Mouse (Mus musculus): ENCODE data around the gene Fbxw17. TPM values are rescaled to one million over a fixed set of nuclear protein-coding genes. Genes with fewer than 3 reads are reported as not detected.
"Not testable (repeated sequence)": the region's sequence is repeated elsewhere in the genome, so short reads cannot be mapped to it uniquely, and the experiment has no call there.

The Fbxw17 gene
- polyA plus RNA-seq (2014; fragmentation: Nextera tagmentation; extraction: Ambion mirVana): 23.4 and 30.4 TPM in 2 replicates

GRCm38 (mm10) chr13:50417389-50418183 is at the start of gene Fbxw17:
Gene Fbxw17 (plus strand): TSS chr13:50417864.
- no peaks in the 10 kb centered on the region for H3K9me3 ChIP-seq (ENCODE audit: control insufficient read depth, low read length)
- H3K9ac ChIP-seq (ENCODE audit: low read depth, low read length): peak within 1 kb of the TSS; percentile 79
- H3K36me3 ChIP-seq (ENCODE audit: control insufficient read depth, insufficient read depth, low read length): peaks cover 4% of the 10 kb centered on the region
- 0 out of 2 replicates have a peak, but pooled peaks cover 6% of the 10 kb centered on the region for H3K4me1 ChIP-seq (ENCODE audit: control insufficient read depth, insufficient read depth, low read length)
- peak within 1 kb of the TSS; percentile 91 for H3K4me3 ChIP-seq (ENCODE audit: low read length)
- peak; percentile 95 for ATAC-seq (ENCODE audit: low FRiP score, low TSS enrichment)
- WGBS: 11% methylated on average over 34 of the region's 35 CpGs
- peak within 1 kb of the TSS; percentile 70 for H3K4me2 ChIP-seq (replicated peaks; ENCODE audit: low read depth, low read length)
- no peaks in the 10 kb centered on the region for H3K27me3 ChIP-seq (ENCODE audit: control insufficient read depth, insufficient read depth, low read length)
- H3K27ac ChIP-seq (ENCODE audit: low read depth, low read length): peak within 1 kb of the TSS; percentile 55; the same call in 1 of the 2 replicates

GRCm38 (mm10) chr13:50372934-50373705 is 44.5 kb upstream of the Fbxw17 start:
- H3K4me2 ChIP-seq (replicated peaks; ENCODE audit: low read depth, low read length); H3K4me1 ChIP-seq (ENCODE audit: control insufficient read depth, insufficient read depth, low read length); ATAC-seq (ENCODE audit: low FRiP score, low TSS enrichment); H3K36me3 ChIP-seq (ENCODE audit: control insufficient read depth, insufficient read depth, low read length); H3K9ac ChIP-seq (ENCODE audit: low read depth, low read length); H3K9me3 ChIP-seq (ENCODE audit: control insufficient read depth, low read length); H3K27ac ChIP-seq (ENCODE audit: low read depth, low read length); H3K4me3 ChIP-seq (ENCODE audit: low read length); H3K27me3 ChIP-seq (ENCODE audit: control insufficient read depth, insufficient read depth, low read length): not testable (repeated sequence)
- 81% methylated on average over 5 of the region's 5 CpGs for WGBS

DNA sequence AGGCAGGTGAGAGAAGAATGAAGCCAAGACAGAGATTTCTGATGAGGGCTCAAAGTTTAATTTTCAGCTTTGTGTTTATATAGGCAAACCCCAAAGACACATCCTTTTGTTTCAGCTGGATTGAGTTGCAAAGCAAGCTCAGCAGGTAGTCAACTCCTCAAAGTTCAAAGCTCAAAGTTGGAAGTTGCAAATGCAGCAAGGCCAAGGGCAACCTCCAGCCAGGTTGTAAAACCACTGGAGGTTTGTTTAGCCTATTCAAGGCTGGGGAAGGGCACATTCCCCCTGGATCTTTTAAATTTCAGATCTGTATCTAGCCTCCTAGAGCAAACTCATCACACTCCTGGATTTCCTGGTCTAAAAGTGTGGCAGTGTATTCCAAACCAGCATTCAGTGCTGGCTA is 28.5 kb upstream of the Fbxw17 start:
- H3K27me3 ChIP-seq (ENCODE audit: control insufficient read depth, insufficient read depth, low read length); H3K9me3 ChIP-seq (ENCODE audit: control insufficient read depth, low read length); H3K27ac ChIP-seq (ENCODE audit: low read depth, low read length); H3K9ac ChIP-seq (ENCODE audit: low read depth, low read length); H3K4me1 ChIP-seq (ENCODE audit: control insufficient read depth, insufficient read depth, low read length); H3K36me3 ChIP-seq (ENCODE audit: control insufficient read depth, insufficient read depth, low read length); H3K4me3 ChIP-seq (ENCODE audit: low read length); H3K4me2 ChIP-seq (replicated peaks; ENCODE audit: low read depth, low read length); ATAC-seq (ENCODE audit: low FRiP score, low TSS enrichment): not testable (repeated sequence)

GRCm38 (mm10) chr13:50418421-50418820 is 757 bp downstream of the Fbxw17 start:
- ATAC-seq (ENCODE audit: low FRiP score, low TSS enrichment): peak; percentile 53; the same call in 1 of the 2 replicates
- no peaks in the 10 kb centered on the region for H3K9me3 ChIP-seq (ENCODE audit: control insufficient read depth, low read length)
- peak overlapping the region; percentile 70 for H3K4me2 ChIP-seq (replicated peaks; ENCODE audit: low read depth, low read length)
- H3K27ac ChIP-seq (ENCODE audit: low read depth, low read length): peak overlapping the region; percentile 55; the same call in 1 of the 2 replicates
- peaks cover 12% of the 10 kb centered on the region for H3K36me3 ChIP-seq (ENCODE audit: control insufficient read depth, insufficient read depth, low read length)
- peak overlapping the region; percentile 91 for H3K4me3 ChIP-seq (ENCODE audit: low read length)
- 0 out of 2 replicates have a peak, but pooled peaks cover 6% of the 10 kb centered on the region for H3K4me1 ChIP-seq (ENCODE audit: control insufficient read depth, insufficient read depth, low read length)
- peak overlapping the region; percentile 79; the same call in 1 of the 2 replicates for H3K9ac ChIP-seq (ENCODE audit: low read depth, low read length)
- 47% methylated on average over 3 of the region's 3 CpGs for whole genome bisulfite sequencing
- H3K27me3 ChIP-seq (ENCODE audit: control insufficient read depth, insufficient read depth, low read length): no peaks in the 10 kb centered on the region

DNA sequence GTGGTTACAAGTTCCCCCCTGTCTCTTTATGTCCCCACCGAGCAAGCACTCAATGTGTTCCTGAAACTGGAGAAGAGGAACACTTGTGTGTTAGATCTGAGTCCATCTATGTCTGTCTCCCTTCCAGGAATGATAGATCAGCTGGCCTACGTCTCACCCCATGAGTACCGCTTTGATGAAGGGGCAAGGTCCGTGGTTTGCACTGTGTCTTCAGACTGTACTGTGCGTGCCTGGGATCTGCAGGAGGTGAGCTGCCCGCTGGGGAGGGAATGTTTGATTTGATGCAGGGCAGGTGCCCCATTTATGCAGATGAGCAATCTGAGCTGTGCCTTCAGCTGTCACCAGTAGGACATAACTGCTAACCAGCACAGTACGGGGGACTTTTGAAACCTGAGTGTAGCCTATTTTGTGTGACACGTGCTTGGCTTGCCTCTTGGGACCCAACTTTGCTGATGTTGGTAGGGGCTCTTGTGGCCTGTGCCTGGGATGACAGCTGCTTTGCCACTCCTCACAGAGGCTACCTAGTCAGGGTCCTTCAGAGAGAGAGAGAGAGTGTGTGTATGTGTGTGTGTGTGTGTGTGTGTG is 6.1 kb downstream of the Fbxw17 start:
- H3K27ac ChIP-seq (ENCODE audit: low read depth, low read length): no peak overlapping the region
- 0 out of 2 replicates have a peak, but pooled peaks cover 1% of the 10 kb centered on the region for H3K4me1 ChIP-seq (ENCODE audit: control insufficient read depth, insufficient read depth, low read length)
- no peak overlapping the region for H3K9ac ChIP-seq (ENCODE audit: low read depth, low read length)
- 63% methylated on average over 8 of the region's 8 CpGs for WGBS
- H3K36me3 ChIP-seq (ENCODE audit: control insufficient read depth, insufficient read depth, low read length): peaks cover 52% of the 10 kb centered on the region
- no peak overlapping the region for H3K4me3 ChIP-seq (ENCODE audit: low read length)
- ATAC-seq (ENCODE audit: low FRiP score, low TSS enrichment): 0 out of 2 replicates have a peak, but pooled peaks have one; percentile 8
- H3K9me3 ChIP-seq (ENCODE audit: control insufficient read depth, low read length): no peaks in the 10 kb centered on the region
- H3K27me3 ChIP-seq (ENCODE audit: control insufficient read depth, insufficient read depth, low read length): no peaks in the 10 kb centered on the region
- H3K4me2 ChIP-seq (replicated peaks; ENCODE audit: low read depth, low read length): no peak overlapping the region

DNA sequence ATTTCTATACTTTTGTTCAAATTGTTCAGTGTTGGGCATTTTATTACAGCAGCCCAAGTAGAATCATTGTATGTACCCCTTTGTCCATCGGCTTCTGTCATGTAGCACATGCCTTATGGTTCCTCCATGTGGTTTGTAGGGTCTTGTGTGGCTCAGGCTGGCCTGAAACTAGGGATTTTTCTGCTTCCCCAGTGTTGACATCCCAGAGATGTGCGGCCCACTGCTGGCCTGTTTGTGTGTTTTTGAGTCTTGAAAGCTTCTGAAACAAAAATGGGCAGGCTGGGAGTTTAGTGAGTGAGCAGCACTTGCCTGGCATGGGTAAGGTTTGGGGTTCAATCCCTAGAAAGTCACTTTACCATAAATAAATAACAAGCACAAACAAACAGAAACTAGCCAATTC is 6.9 kb downstream of the Fbxw17 start:
- H3K9ac ChIP-seq (ENCODE audit: low read depth, low read length): no peak overlapping the region
- WGBS: 81% methylated on average over 2 of the region's 2 CpGs
- no peak overlapping the region for H3K27ac ChIP-seq (ENCODE audit: low read depth, low read length)
- no peaks in the 10 kb centered on the region for H3K9me3 ChIP-seq (ENCODE audit: control insufficient read depth, low read length)
- peaks cover 58% of the 10 kb centered on the region for H3K36me3 ChIP-seq (ENCODE audit: control insufficient read depth, insufficient read depth, low read length)
- no peak for ATAC-seq (ENCODE audit: low FRiP score, low TSS enrichment)
- H3K27me3 ChIP-seq (ENCODE audit: control insufficient read depth, insufficient read depth, low read length): no peaks in the 10 kb centered on the region
- H3K4me3 ChIP-seq (ENCODE audit: low read length): no peak overlapping the region
- no peak overlapping the region for H3K4me2 ChIP-seq (replicated peaks; ENCODE audit: low read depth, low read length)
- H3K4me1 ChIP-seq (ENCODE audit: control insufficient read depth, insufficient read depth, low read length): no peaks in the 10 kb centered on the region

GRCm38 (mm10) chr13:50426686-50427085 is 9.0 kb downstream of the Fbxw17 start:
- ATAC-seq (ENCODE audit: low FRiP score, low TSS enrichment): no peak
- H3K27me3 ChIP-seq (ENCODE audit: control insufficient read depth, insufficient read depth, low read length): no peaks in the 10 kb centered on the region
- no peaks in the 10 kb centered on the region for H3K9me3 ChIP-seq (ENCODE audit: control insufficient read depth, low read length)
- H3K9ac ChIP-seq (ENCODE audit: low read depth, low read length): no peak overlapping the region
- no peak overlapping the region for H3K27ac ChIP-seq (ENCODE audit: low read depth, low read length)
- H3K4me3 ChIP-seq (ENCODE audit: low read length): no peak overlapping the region
- H3K4me1 ChIP-seq (ENCODE audit: control insufficient read depth, insufficient read depth, low read length): no peaks in the 10 kb centered on the region
- H3K4me2 ChIP-seq (replicated peaks; ENCODE audit: low read depth, low read length): no peak overlapping the region
- 72% methylated on average over 4 of the region's 4 CpGs for WGBS
- peaks cover 69% of the 10 kb centered on the region for H3K36me3 ChIP-seq (ENCODE audit: control insufficient read depth, insufficient read depth, low read length)

- H3K4me2 ChIP-seq (replicated peaks; ENCODE audit: low read depth, low read length): no peak within 1 kb of the TSS
- no peak for ATAC-seq (ENCODE audit: low FRiP score, low TSS enrichment)
- no peaks in the 10 kb centered on the region for H3K4me1 ChIP-seq (ENCODE audit: control insufficient read depth, insufficient read depth, low read length)
- H3K4me3 ChIP-seq (ENCODE audit: low read length): no peak within 1 kb of the TSS
- no peaks in the 10 kb centered on the region for H3K36me3 ChIP-seq (ENCODE audit: control insufficient read depth, insufficient read depth, low read length)
- H3K27me3 ChIP-seq (ENCODE audit: control insufficient read depth, insufficient read depth, low read length): no peaks in the 10 kb centered on the region
- H3K27ac ChIP-seq (ENCODE audit: low read depth, low read length): no peak within 1 kb of the TSS
- H3K9me3 ChIP-seq (ENCODE audit: control insufficient read depth, low read length): no peaks in the 10 kb centered on the region
- WGBS: 88% methylated on average over 2 of the region's 2 CpGs
- no peak within 1 kb of the TSS for H3K9ac ChIP-seq (ENCODE audit: low read depth, low read length)
Measured at GRCm38 (mm10) chr13:50443812-50444211, 26.1 kb downstream of the Fbxw17 start, which contains the start of gene Gm47429. Gene Gm47429 (minus strand): TSS chr13:50443912.
